Mouse (Mus musculus): ENCODE measurements at regions not wholly inside any gene's neighbourhood (a gene's known extent, or its start where the extent isn't known, plus 50 kb on each side); places are given as distances from the start of the nearest gene placed in this dataset.
A peak's percentile ranks its signal among the peaks of the same experiment; 100 is the strongest.

GRCm38 (mm10) chr2:160054411-160054810 lies 279.6 kb downstream of the Gm826 start:
- ATAC-seq (replicated peaks; ENCODE audit: insufficient number of reproducible peaks, low FRiP score, low TSS enrichment, low read depth): no peak
- WGBS: 90% methylated on average over 14 of the region's 14 CpGs
- no peaks in the 10 kb centered on the region for H3K9me3 ChIP-seq (replicated peaks; ENCODE audit: control insufficient read depth, low read length)

GRCm38 (mm10) chr2:160048286-160048685 lies 285.7 kb downstream of the Gm826 start:
- H3K4me3 ChIP-seq (ENCODE audit: low read depth, low read length): no peak overlapping the region

More at GRCm38 (mm10) chr2:160054411-160054810, 279.6 kb downstream of the Gm826 start:
- Histone ChIP-seq H3K4me1 (ENCODE audit: control insufficient read depth, insufficient read depth, low read length) (no peaks in the 10 kb centered on the region), H3K4me2 (ENCODE audit: low read depth, low read length) (no peak overlapping the region), H3K9ac (replicated peaks; ENCODE audit: low read length) (no peak overlapping the region), H3K36me3 (replicated peaks; ENCODE audit: control insufficient read depth, insufficient read depth, low read depth, low read length) (no peaks in the 10 kb centered on the region), H3K4me3 (ENCODE audit: low read depth, low read length) (no peak overlapping the region), H3K27me3 (ENCODE audit: control insufficient read depth, insufficient read depth, low read length) (no peaks in the 10 kb centered on the region), H3K27ac (replicated peaks; ENCODE audit: low read depth, low read length) (no peak overlapping the region)
- DNase-seq (ENCODE audit: low spot score): no peak

GRCm38 (mm10) chr2:160046881-160047543 lies 286.9 kb downstream of the Gm826 start:
- 30% methylated on average over 7 of the region's 7 CpGs for WGBS
- no peaks in the 10 kb centered on the region for H3K36me3 ChIP-seq (replicated peaks; ENCODE audit: control insufficient read depth, insufficient read depth, low read depth, low read length)
- no peak overlapping the region for H3K4me3 ChIP-seq (ENCODE audit: low read depth, low read length)
- H3K4me1 ChIP-seq (ENCODE audit: control insufficient read depth, insufficient read depth, low read length): no peaks in the 10 kb centered on the region
- no peaks in the 10 kb centered on the region for H3K9me3 ChIP-seq (replicated peaks; ENCODE audit: control insufficient read depth, low read length)
- DNase-seq (ENCODE audit: low spot score) (peak; percentile 6), ATAC-seq (replicated peaks; ENCODE audit: insufficient number of reproducible peaks, low FRiP score, low TSS enrichment, low read depth) (no peak)
- no peak overlapping the region for H3K27ac ChIP-seq (replicated peaks; ENCODE audit: low read depth, low read length)
- H3K27me3 ChIP-seq (ENCODE audit: control insufficient read depth, insufficient read depth, low read length): no peaks in the 10 kb centered on the region
- H3K9ac ChIP-seq (replicated peaks; ENCODE audit: low read length): no peak overlapping the region
- H3K4me2 ChIP-seq (ENCODE audit: low read depth, low read length): no peak overlapping the region

More at GRCm38 (mm10) chr2:160048286-160048685, 285.7 kb downstream of the Gm826 start:
- Histone ChIP-seq H3K4me1 (ENCODE audit: control insufficient read depth, insufficient read depth, low read length) (no peaks in the 10 kb centered on the region), H3K9me3 (replicated peaks; ENCODE audit: control insufficient read depth, low read length) (no peaks in the 10 kb centered on the region), H3K36me3 (replicated peaks; ENCODE audit: control insufficient read depth, insufficient read depth, low read depth, low read length) (no peaks in the 10 kb centered on the region), H3K27me3 (ENCODE audit: control insufficient read depth, insufficient read depth, low read length) (no peaks in the 10 kb centered on the region), H3K9ac (replicated peaks; ENCODE audit: low read length) (no peak overlapping the region), H3K27ac (replicated peaks; ENCODE audit: low read depth, low read length) (no peak overlapping the region), H3K4me2 (ENCODE audit: low read depth, low read length) (no peak overlapping the region)
- no peak for ATAC-seq (replicated peaks; ENCODE audit: insufficient number of reproducible peaks, low FRiP score, low TSS enrichment, low read depth)
- WGBS: 91% methylated on average over 9 of the region's 9 CpGs
- DNase-seq (ENCODE audit: low spot score): no peak

GRCm38 (mm10) chr2:160044591-160044990 lies 289.4 kb downstream of the Gm826 start:
- Histone ChIP-seq H3K9ac (replicated peaks; ENCODE audit: low read length) (no peak overlapping the region), H3K27ac (replicated peaks; ENCODE audit: low read depth, low read length) (no peak overlapping the region), H3K4me1 (ENCODE audit: control insufficient read depth, insufficient read depth, low read length) (no peaks in the 10 kb centered on the region), H3K4me2 (ENCODE audit: low read depth, low read length) (no peak overlapping the region), H3K9me3 (replicated peaks; ENCODE audit: control insufficient read depth, low read length) (no peaks in the 10 kb centered on the region), H3K27me3 (ENCODE audit: control insufficient read depth, insufficient read depth, low read length) (no peaks in the 10 kb centered on the region), H3K36me3 (replicated peaks; ENCODE audit: control insufficient read depth, insufficient read depth, low read depth, low read length) (no peaks in the 10 kb centered on the region), H3K4me3 (ENCODE audit: low read depth, low read length) (no peak overlapping the region)
- WGBS: 72% methylated on average over 4 of the region's 4 CpGs
- DNase-seq (ENCODE audit: low spot score) (no peak), ATAC-seq (replicated peaks; ENCODE audit: insufficient number of reproducible peaks, low FRiP score, low TSS enrichment, low read depth) (no peak)

- Histone ChIP-seq H3K27ac (replicated peaks; ENCODE audit: low read depth, low read length) (no peak overlapping the region), H3K4me2 (ENCODE audit: low read depth, low read length) (no peak overlapping the region), H3K36me3 (replicated peaks; ENCODE audit: control insufficient read depth, insufficient read depth, low read depth, low read length) (no peaks in the 10 kb centered on the region), H3K27me3 (ENCODE audit: control insufficient read depth, insufficient read depth, low read length) (no peaks in the 10 kb centered on the region), H3K4me3 (ENCODE audit: low read depth, low read length) (no peak overlapping the region), H3K4me1 (ENCODE audit: control insufficient read depth, insufficient read depth, low read length) (no peaks in the 10 kb centered on the region), H3K9ac (replicated peaks; ENCODE audit: low read length) (no peak overlapping the region), H3K9me3 (replicated peaks; ENCODE audit: control insufficient read depth, low read length) (no peaks in the 10 kb centered on the region)
- no peak for ATAC-seq (replicated peaks; ENCODE audit: insufficient number of reproducible peaks, low FRiP score, low TSS enrichment, low read depth)
- WGBS: 84% methylated on average over 2 of the region's 2 CpGs
- no peak for DNase-seq (ENCODE audit: low spot score)
Observed at GRCm38 (mm10) chr2:160044184-160044583, 289.8 kb downstream of the Gm826 start.

GRCm38 (mm10) chr2:160029432-160029831 lies 304.5 kb downstream of the Gm826 start:
- no peaks in the 10 kb centered on the region for H3K9me3 ChIP-seq (replicated peaks; ENCODE audit: control insufficient read depth, low read length)
- H3K4me2 ChIP-seq (ENCODE audit: low read depth, low read length): no peak overlapping the region
- H3K9ac ChIP-seq (replicated peaks; ENCODE audit: low read length): no peak overlapping the region
- no peaks in the 10 kb centered on the region for H3K4me1 ChIP-seq (ENCODE audit: control insufficient read depth, insufficient read depth, low read length)
- H3K27me3 ChIP-seq (ENCODE audit: control insufficient read depth, insufficient read depth, low read length): no peaks in the 10 kb centered on the region
- WGBS: 100% methylated on average over 1 of the region's 1 CpGs
- H3K36me3 ChIP-seq (replicated peaks; ENCODE audit: control insufficient read depth, insufficient read depth, low read depth, low read length): no peaks in the 10 kb centered on the region
- no peak overlapping the region for H3K4me3 ChIP-seq (ENCODE audit: low read depth, low read length)
- H3K27ac ChIP-seq (replicated peaks; ENCODE audit: low read depth, low read length): no peak overlapping the region
- DNase-seq (ENCODE audit: low spot score) (no peak), ATAC-seq (replicated peaks; ENCODE audit: insufficient number of reproducible peaks, low FRiP score, low TSS enrichment, low read depth) (no peak)

GRCm38 (mm10) chr2:160028459-160028858 lies 305.5 kb downstream of the Gm826 start:
- Histone ChIP-seq H3K9ac (replicated peaks; ENCODE audit: low read length) (no peak overlapping the region), H3K4me1 (ENCODE audit: control insufficient read depth, insufficient read depth, low read length) (no peaks in the 10 kb centered on the region), H3K27ac (replicated peaks; ENCODE audit: low read depth, low read length) (no peak overlapping the region), H3K4me3 (ENCODE audit: low read depth, low read length) (no peak overlapping the region), H3K9me3 (replicated peaks; ENCODE audit: control insufficient read depth, low read length) (no peaks in the 10 kb centered on the region), H3K36me3 (replicated peaks; ENCODE audit: control insufficient read depth, insufficient read depth, low read depth, low read length) (no peaks in the 10 kb centered on the region), H3K27me3 (ENCODE audit: control insufficient read depth, insufficient read depth, low read length) (no peaks in the 10 kb centered on the region), H3K4me2 (ENCODE audit: low read depth, low read length) (no peak overlapping the region)
- 82% methylated on average over 2 of the region's 2 CpGs for WGBS
- DNase-seq (ENCODE audit: low spot score): no peak
- ATAC-seq (replicated peaks; ENCODE audit: insufficient number of reproducible peaks, low FRiP score, low TSS enrichment, low read depth): no peak

- Histone ChIP-seq H3K4me3 (ENCODE audit: low read depth, low read length) (no peak overlapping the region), H3K9ac (replicated peaks; ENCODE audit: low read length) (no peak overlapping the region), H3K4me2 (ENCODE audit: low read depth, low read length) (no peak overlapping the region), H3K27me3 (ENCODE audit: control insufficient read depth, insufficient read depth, low read length) (no peaks in the 10 kb centered on the region), H3K27ac (replicated peaks; ENCODE audit: low read depth, low read length) (no peak overlapping the region), H3K36me3 (replicated peaks; ENCODE audit: control insufficient read depth, insufficient read depth, low read depth, low read length) (no peaks in the 10 kb centered on the region), H3K9me3 (replicated peaks; ENCODE audit: control insufficient read depth, low read length) (no peaks in the 10 kb centered on the region), H3K4me1 (ENCODE audit: control insufficient read depth, insufficient read depth, low read length) (no peaks in the 10 kb centered on the region)
- no peak for DNase-seq (ENCODE audit: low spot score)
- WGBS: 78% methylated on average over 3 of the region's 3 CpGs
- no peak for ATAC-seq (replicated peaks; ENCODE audit: insufficient number of reproducible peaks, low FRiP score, low TSS enrichment, low read depth)
Observed at GRCm38 (mm10) chr2:160025911-160026310, 308.1 kb downstream of the Gm826 start.

Data from embryonic facial prominence, embryonic 11.5 days (tissue).